Mouse (Mus musculus): Measurements from ENCODE around the gene Psmb6.
"Not testable (repeated sequence)": the region's sequence is repeated elsewhere in the genome, so short reads cannot be mapped to it uniquely, and the experiment has no call there.

Psmb6 gene

GRCm38 (mm10) chr11:70524782-70525181 is 385 bp upstream of the Psmb6 start:
- DNase-seq, result no peak

- DNase-seq, result no peak
Measured at GRCm38 (mm10) chr11:70525726-70526125, 559 bp downstream of the Psmb6 start.

- DNase-seq, result no peak
Measured at GRCm38 (mm10) chr11:70526211-70526610, 1.0 kb downstream of the Psmb6 start.

GRCm38 (mm10) chr11:70528610-70529009 is 3.4 kb downstream of the Psmb6 start:
- no peak for DNase-seq

GRCm38 (mm10) chr11:70531065-70531464 is 5.9 kb downstream of the Psmb6 start:
- DNase-seq, result not testable (repeated sequence)

GRCm38 (mm10) chr11:70532839-70533238 is 7.7 kb downstream of the Psmb6 start, which contains the start of gene Gm40193:
Gm40193 (minus strand) TSS chr11:70532939.
- no peak for DNase-seq

GRCm38 (mm10) chr11:70539423-70539822 is 14.3 kb downstream of the Psmb6 start:
- DNase-seq, result no peak

- DNase-seq, result peak; percentile 79 to 81
Measured at GRCm38 (mm10) chr11:70539877-70540587, 14.9 kb downstream of the Psmb6 start, which contains the start of gene Pld2. Pld2 (plus strand) TSS chr11:70540064.

- DNase-seq, result no peak
Measured at GRCm38 (mm10) chr11:70540928-70541327, 15.8 kb downstream of the Psmb6 start.

- DNase-seq, result peak; percentile 41 to 51
Measured at GRCm38 (mm10) chr11:70541415-70541814, 16.2 kb downstream of the Psmb6 start.

GRCm38 (mm10) chr11:70544496-70544895 is 19.3 kb downstream of the Psmb6 start:
- DNase-seq, result no peak

GRCm38 (mm10) chr11:70551526-70551925 is 26.4 kb downstream of the Psmb6 start:
- no peak for DNase-seq

GRCm38 (mm10) chr11:70553940-70554339 is 28.8 kb downstream of the Psmb6 start:
- DNase-seq, result no peak

- no peak for DNase-seq
Measured at GRCm38 (mm10) chr11:70557545-70557944, 32.4 kb downstream of the Psmb6 start.

- no peak for DNase-seq
Measured at GRCm38 (mm10) chr11:70561937-70562286, 36.7 kb downstream of the Psmb6 start.

GRCm38 (mm10) chr11:70562287-70562994 is 37.3 kb downstream of the Psmb6 start, which contains the start of gene Mink1:
Mink1 (plus strand) TSS chr11:70562881.
- DNase-seq, result peak; percentile 93 to 95

- DNase-seq, result no peak
Measured at GRCm38 (mm10) chr11:70562995-70563469, 37.9 kb downstream of the Psmb6 start.

- DNase-seq, result peak; percentile 39 to 54
Measured at GRCm38 (mm10) chr11:70563470-70564275, 38.5 kb downstream of the Psmb6 start.

- DNase-seq, result no peak
Measured at GRCm38 (mm10) chr11:70564276-70564873, 39.2 kb downstream of the Psmb6 start.

GRCm38 (mm10) chr11:70566586-70566985 is 41.4 kb downstream of the Psmb6 start:
- no peak for DNase-seq

- DNase-seq, result not testable (repeated sequence)
Measured at GRCm38 (mm10) chr11:70570614-70571013, 45.4 kb downstream of the Psmb6 start.

GRCm38 (mm10) chr11:70571641-70572040 is 46.5 kb downstream of the Psmb6 start:
- no peak for DNase-seq
